Mouse (Mus musculus) right cerebral cortex, postnatal 14 days (tissue): ENCODE measurements around the gene Thap3.

Experiments used
- DNase-seq: peaks from one replicate; pipeline ENCODE4 v3.0.0; 2022

Thap3 gene

DNA sequence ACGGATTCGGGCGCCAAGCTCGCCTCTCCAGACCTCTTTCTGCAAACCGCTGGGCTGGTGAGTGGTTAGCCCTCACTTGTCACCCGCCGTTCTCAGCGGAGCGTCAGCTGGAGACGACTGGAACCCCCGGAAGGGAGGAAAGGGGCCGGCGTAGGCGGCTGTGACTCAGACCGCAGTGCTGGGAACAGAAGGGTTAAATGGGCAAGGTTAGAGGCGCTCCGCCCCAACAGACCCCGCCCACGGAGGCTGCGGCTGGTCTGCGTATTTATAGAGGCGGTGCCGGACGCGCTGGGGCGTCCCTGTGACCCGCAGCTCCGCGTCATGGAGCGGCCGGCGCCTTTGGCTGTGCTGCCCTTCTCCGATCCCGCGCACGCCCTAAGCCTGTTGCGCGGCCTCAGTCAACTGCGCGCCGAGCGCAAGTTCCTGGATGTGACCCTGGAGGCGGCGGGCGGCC, 19.9 kb upstream of the Thap3 start, which contains the start of gene Klhl21:
Gene Klhl21, plus strand, starts transcription at position 182 of the 454 bp plus-strand sequence.
- peak; percentile 91 for DNase-seq

- DNase-seq, result no peak
Observed at GRCm38 (mm10) chr4:152008148-152008500, 19.3 kb upstream of the Thap3 start.

- no peak for DNase-seq
Observed at GRCm38 (mm10) chr4:152007481-152008147, 18.8 kb upstream of the Thap3 start.

- no peak for DNase-seq
Observed at GRCm38 (mm10) chr4:152006812-152007211, 18.0 kb upstream of the Thap3 start.

- no peak for DNase-seq
Observed at GRCm38 (mm10) chr4:152006137-152006536, 17.3 kb upstream of the Thap3 start.

DNA sequence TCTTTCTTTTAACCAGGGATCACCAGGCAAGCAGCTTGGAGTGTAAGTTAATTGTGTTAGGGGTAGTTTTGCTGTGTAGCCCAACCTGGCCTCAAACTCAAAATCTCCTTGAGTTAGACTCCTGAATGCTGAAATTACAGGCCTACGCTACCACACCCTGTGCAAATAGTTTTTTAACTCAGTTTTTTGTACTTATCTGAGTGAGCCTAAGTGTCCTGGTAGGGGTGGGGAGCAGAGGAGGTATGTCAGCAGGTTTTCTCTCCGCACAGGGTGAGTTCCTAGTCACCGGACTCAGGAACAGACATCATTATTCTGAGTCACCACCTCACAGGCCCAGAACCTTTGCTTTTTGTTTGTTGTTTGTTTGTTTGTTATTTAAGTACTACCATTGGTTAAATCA, 13.3 kb upstream of the Thap3 start:
- no peak for DNase-seq

- DNase-seq, result no peak
Observed at GRCm38 (mm10) chr4:152001335-152001734, 12.5 kb upstream of the Thap3 start.

GRCm38 (mm10) chr4:152000906-152001305, 12.1 kb upstream of the Thap3 start:
- no peak for DNase-seq

GRCm38 (mm10) chr4:151999481-151999880, 10.7 kb upstream of the Thap3 start:
- DNase-seq, result no peak

DNA sequence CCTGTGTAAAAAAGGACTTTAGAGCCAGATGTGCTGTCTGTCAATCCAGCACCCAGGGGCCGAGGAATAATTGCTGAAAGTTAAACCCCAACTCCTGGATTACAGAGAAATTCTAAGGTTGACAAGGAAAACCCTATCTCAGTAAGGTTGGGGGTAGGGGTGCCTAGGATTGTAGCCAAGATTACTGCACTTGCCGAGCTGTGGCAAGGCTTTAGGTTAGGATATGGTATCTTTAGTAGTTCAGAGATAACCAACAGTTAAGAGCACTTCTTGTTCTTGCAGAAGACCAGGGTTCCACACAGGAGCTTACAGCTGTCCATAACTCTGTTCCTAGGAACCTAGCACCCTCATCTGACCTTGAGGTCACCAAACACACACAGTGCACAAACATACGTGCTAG, 8.9 kb upstream of the Thap3 start:
- no peak for DNase-seq

- DNase-seq, result no peak
Observed at GRCm38 (mm10) chr4:151996951-151997222, 8.1 kb upstream of the Thap3 start.

DNA sequence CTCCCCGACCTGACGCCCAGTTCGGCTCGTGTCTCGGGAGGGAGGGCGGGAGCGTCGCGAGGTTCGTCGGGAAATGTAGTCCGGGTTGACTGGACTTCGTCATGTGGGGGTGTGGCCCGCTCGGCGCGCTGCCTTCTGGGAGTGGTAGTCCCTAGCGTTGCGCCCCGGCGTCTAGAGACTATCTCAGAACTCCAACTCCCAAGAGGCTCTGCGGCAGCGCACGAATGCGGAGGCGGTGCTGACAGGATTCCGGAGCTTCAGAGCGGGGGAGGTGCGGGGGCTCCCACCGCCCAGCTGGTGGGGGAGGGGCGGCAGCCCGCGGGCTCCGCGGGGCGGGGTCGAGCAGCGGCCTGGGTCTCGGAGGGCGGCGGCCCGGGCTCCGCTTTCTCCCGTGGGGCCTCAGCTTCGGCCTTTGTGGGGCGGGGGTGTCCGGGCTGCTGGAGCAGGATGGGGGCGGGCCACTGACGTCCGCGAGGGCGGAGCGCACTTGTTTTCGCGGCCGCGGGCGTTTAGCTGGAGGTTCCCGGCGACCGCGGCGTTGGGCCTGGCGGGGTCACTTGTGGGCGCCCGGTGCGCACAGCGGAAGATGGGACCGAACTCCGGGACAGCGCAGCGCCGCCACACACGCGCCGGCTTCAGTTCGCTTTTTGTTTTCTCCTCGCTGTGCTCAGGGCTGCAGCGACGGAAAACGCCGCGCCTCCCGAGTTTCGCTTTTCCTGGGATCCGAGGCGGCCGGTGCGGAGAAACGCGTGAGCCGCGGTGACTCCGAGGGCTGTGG, 7.6 kb upstream of the Thap3 start, which contains the start of gene Phf13:
Gene Phf13, minus strand, starts transcription at position 86 of the 778 bp plus-strand sequence.
- DNase-seq, result peak; percentile 99

DNA sequence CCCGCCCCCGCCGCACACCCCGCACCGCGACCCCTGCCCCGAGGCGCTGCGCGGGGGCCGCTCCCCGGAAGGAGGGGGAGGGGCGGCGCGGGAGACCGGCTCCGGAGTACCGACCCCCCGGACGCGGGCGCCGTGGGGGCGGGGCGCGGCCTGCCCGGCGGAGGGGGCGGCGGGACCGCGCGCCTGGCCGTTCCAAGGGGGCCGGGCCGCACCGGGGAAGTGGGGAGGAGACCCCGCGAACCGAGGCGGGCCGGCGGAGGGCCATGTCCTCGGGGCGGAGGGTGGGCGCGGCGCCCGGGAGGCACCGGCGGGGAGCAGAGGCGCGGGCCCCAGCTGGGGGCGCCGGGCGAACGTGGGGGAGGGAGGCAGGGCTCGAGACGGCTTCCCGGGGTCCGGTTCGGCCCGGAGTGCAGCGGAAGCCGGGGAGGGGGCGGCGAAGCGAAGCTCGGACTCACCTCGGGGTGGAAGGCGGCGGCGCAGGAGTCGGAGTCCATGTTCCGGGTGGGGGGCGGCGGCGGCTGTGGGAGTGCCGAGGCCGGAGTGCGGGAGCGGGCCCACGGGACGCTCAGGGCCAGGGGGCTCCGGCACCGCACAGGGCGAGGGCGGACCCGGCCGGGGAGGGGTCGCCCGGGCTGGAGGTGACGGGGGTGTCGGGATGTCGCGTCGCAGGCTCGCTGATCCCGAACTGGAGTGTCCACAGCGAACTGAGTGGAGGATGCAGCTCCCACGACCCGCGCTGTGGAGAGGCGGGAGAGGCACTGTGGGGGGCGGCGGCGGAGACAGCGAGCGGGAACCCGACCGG, 6.8 kb upstream of the Thap3 start:
- peak; percentile 55 for DNase-seq

- no peak for DNase-seq
Observed at GRCm38 (mm10) chr4:151994228-151995171, 5.7 kb upstream of the Thap3 start.

- DNase-seq, result no peak
Observed at GRCm38 (mm10) chr4:151993035-151993434, 4.2 kb upstream of the Thap3 start.

DNA sequence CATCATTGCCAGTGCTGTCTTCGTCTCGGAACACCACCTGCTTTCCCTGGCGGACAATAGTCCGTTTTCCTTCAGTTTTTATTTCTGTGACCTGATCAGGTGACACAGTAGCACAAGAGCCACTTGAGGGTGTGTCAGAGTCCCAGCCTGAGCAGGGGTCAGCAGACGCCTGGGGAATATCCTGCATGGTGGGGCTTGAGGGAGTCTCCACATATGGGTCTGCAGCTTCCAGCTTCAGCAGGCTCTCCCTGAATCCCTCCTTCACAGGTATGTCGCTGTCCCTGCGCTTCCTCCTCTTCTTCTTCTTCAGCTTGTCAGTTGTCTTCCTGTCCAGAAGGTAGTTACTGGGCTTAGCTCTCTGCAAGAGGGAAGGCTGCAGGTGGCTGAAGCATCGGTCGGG, 3.3 kb upstream of the Thap3 start:
- no peak for DNase-seq

DNA sequence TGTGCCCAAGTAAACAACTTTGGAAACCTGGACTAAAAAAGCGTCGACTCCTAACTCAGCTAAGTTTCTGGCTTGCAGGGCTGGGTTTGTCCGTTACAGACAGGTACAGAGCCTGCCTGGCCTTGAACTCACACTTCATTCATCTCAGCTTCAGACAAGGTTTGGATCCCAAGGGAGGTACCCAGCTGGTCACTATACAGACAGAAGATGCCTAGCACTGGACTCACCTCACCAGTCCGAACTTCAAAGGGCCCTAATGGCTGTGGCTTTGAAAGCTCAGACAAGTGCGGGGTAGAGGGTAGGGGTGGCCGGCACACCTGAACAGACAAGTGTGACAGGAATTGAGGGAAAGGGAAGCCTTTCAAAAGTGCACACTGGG, 302 bp upstream of the Thap3 start:
- no peak for DNase-seq

DNA sequence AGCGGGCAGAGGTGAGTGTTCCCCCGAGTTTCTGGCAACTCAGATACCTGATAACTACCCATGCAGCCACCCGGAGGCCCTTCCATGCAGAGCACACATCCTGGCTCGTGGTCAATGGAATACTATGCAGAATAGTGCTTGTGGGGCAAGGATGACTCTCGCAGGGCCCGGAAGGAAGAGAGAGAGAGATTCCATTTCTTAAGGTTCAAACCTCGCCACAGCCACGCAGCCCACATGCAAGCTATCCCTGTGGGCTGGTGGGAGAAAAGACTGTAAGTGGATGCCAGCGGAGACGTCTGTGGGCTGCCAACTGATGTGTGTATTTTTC, 819 bp downstream of the Thap3 start:
- DNase-seq, result no peak

GRCm38 (mm10) chr4:151986650-151987049, 2.1 kb downstream of the Thap3 start:
- no peak for DNase-seq

DNA sequence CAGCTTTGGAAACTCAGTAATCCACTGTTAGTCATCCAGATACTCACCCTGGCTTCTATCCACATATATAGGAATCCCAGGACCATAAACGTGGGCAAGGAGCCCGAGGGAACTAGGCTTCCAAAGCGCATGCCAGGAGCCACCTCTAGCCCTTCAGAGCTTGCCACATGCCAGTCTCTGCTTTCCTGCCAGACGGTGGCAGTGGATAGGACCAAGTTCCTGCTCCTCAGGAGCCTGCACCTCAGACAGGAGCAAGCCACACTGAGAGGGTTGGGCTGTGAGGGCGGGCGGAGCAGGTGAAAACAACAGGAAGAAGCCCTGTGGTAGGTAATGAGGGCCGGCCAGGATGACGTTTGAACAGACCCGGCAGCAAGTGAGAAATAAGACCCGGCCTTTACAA, 2.9 kb downstream of the Thap3 start:
- no peak for DNase-seq

GRCm38 (mm10) chr4:151983560-151983959, 5.2 kb downstream of the Thap3 start:
- DNase-seq, result no peak

DNA sequence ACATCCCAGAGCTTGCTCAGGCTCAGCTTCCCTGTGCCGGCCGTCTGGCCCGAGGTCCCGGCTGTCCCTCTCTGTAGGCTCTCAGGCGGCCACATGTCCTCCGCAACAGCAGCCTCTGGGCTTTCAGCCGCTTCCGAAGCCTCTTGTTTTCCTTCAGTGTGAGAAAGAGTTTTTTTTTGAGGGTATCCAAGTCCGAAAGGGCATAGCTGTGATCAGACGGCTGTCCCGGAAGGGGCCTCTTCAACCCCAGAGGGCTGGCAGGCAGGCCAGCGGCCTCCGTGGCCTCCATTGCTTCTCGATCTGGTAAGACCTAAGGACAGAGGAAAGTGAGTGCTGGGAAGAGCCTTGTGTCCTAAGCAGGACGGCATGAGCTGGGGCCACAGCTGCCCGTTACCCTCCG, 5.8 kb downstream of the Thap3 start:
- DNase-seq, result no peak

- DNase-seq, result peak; percentile 76
Observed at GRCm38 (mm10) chr4:151981363-151981762, 7.4 kb downstream of the Thap3 start.
